Mouse (Mus musculus) ES-E14 (cell line): Measurements from ENCODE around the gene Pdcd2. TPM values are rescaled to one million over a fixed set of nuclear protein-coding genes. Genes with fewer than 3 reads are reported as not detected.

ENCODE experiments used
- DNase-seq: peaks from one replicate; pipeline ENCODE4 v3.0.0-alpha.2; 2013; ENCODE audit warnings: low read depth, low spot score
- H3K27ac ChIP-seq: 2 replicates; pipeline ENCODE4 v1.5.1; 2012; ENCODE audit warnings: low read depth, mild to moderate bottlenecking, low read length, moderate library complexity, mixed read lengths; ENCODE audit not compliant: poor library complexity, insufficient read depth, severe bottlenecking
- H3K36me3 ChIP-seq: 2 replicates; pipeline ENCODE4 v1.6.1; 2012; ENCODE audit warnings: mild to moderate bottlenecking, low read length, moderate library complexity, mixed read lengths; ENCODE audit not compliant: control insufficient read depth, poor library complexity, insufficient read depth, severe bottlenecking
- H3K4me1 ChIP-seq, 2 experiments: fragments of 150-350 bp in 1 of 2; sonication (generic) in 1 of 2; 2 replicates each; pipeline ENCODE4 v1.6.1; 2012; ENCODE audit warnings: low read length in 2 of 2, mild to moderate bottlenecking in 1 of 2, mixed read lengths in 1 of 2; ENCODE audit not compliant: control insufficient read depth in 2 of 2, insufficient read depth in 2 of 2, poor library complexity in 1 of 2
- H3K4me3 ChIP-seq, 2 experiments: fragments of 150-350 bp in 1 of 2; sonication (generic) in 1 of 2; 2 replicates each; pipeline ENCODE4 v1.5.1; 2012; ENCODE audit warnings: low read length in 2 of 2, low read depth in 1 of 2, mild to moderate bottlenecking in 1 of 2, mixed read lengths in 1 of 2; ENCODE audit not compliant: insufficient read depth in 1 of 2, poor library complexity in 1 of 2, severe bottlenecking in 1 of 2
- H3K9ac ChIP-seq: 2 replicates; pipeline ENCODE4 v1.6.1; 2012; ENCODE audit warnings: low read depth, mild to moderate bottlenecking, low read length, mixed read lengths; ENCODE audit not compliant: poor library complexity, insufficient read depth, severe bottlenecking
- H3K9me3 ChIP-seq: fragments of 150-350 bp; sonication (generic); 2 replicates; pipeline ENCODE4 v1.6.1; 2012; ENCODE audit warnings: low read depth, mild to moderate bottlenecking, low read length; ENCODE audit not compliant: control insufficient read depth, insufficient read depth
- CHD2 ChIP-seq: IDR thresholded peaks from 2 replicates; pipeline ENCODE4 v1.6.1; 2014; ENCODE audit warnings: mild to moderate bottlenecking, low read depth, low read length, inconsistent platforms
- HCFC1 ChIP-seq: IDR thresholded peaks from 2 replicates; pipeline ENCODE4 v1.6.1; 2012; ENCODE audit warnings: low read length, inconsistent platforms, borderline replicate concordance; ENCODE audit not compliant: insufficient read depth
- MAFK ChIP-seq: IDR thresholded peaks from 2 replicates; pipeline ENCODE4 v1.6.1; 2014; ENCODE audit warnings: mild to moderate bottlenecking, low read depth, low read length, inconsistent platforms; ENCODE audit not compliant: insufficient read depth
- ZC3H11A ChIP-seq: IDR thresholded peaks from 2 replicates; pipeline ENCODE4 v1.6.1; 2012; ENCODE audit warnings: low read depth, mild to moderate bottlenecking, inconsistent platforms, low read length, borderline replicate concordance
- ZNF384 ChIP-seq: IDR thresholded peaks from 2 replicates; pipeline ENCODE4 v1.6.1; 2012; ENCODE audit warnings: low read depth, low read length, inconsistent platforms
- in situ Hi-C, 2 experiments: fragments of 600-800 bp; cut with MboI; formaldehyde crosslinking; loops; one replicate each; pipeline ENCODE4 v1.15.1; 2025; ENCODE audit warnings: low sequenced_read_pairs in 2 of 2, inconsistent platforms in 1 of 2; ENCODE audit not compliant: unreplicated experiment in 2 of 2
- total RNA-seq: library from RNA; depleted of rRNA; stranded (reverse); fragments of 300-350 nt; gene quantifications from 2 replicates; pipeline ENCODE4 v1.2.3, GENCODE M21; 2012

Pdcd2 gene
- total RNA-seq, 1 experiment: 82.7 TPM

GRCm38 (mm10) chr17:15518186-15518585 lies 8.9 kb downstream of the Pdcd2 start:
- Histone ChIP-seq H3K27ac (no peak overlapping the region), H3K9me3 (no peaks in the 10 kb centered on the region), H3K4me3 (no peak overlapping the region), H3K36me3 (peaks cover 35% of the 10 kb centered on the region), H3K4me1 (no peaks in the 10 kb centered on the region), H3K9ac (no peak overlapping the region)
- in situ Hi-C loops: no loop called here
- TF ChIP-seq HCFC1 (no peak), CHD2 (no peak), ZNF384 (no peak), ZC3H11A (no peak), MAFK (no peak)
- DNase-seq: no peak

GRCm38 (mm10) chr17:15517776-15518175 lies 9.3 kb downstream of the Pdcd2 start:
- DNase-seq: no peak
- peaks cover 33% of the 10 kb centered on the region for H3K36me3 ChIP-seq
- H3K9ac ChIP-seq: no peak overlapping the region
- H3K27ac ChIP-seq: no peak overlapping the region
- in situ Hi-C loops: no loop called here
- H3K4me3 ChIP-seq: no peak overlapping the region
- TF ChIP-seq ZNF384 (no peak), CHD2 (no peak), MAFK (no peak), ZC3H11A (no peak)
- H3K9me3 ChIP-seq: no peaks in the 10 kb centered on the region
- H3K4me1 ChIP-seq: no peaks in the 10 kb centered on the region

GRCm38 (mm10) chr17:15510694-15511093 lies 16.4 kb downstream of the Pdcd2 start:
- no peak for DNase-seq
- no peak overlapping the region for H3K9ac ChIP-seq
- no peaks in the 10 kb centered on the region for H3K4me1 ChIP-seq
- in situ Hi-C loops: no loop called here
- H3K27ac ChIP-seq: no peak overlapping the region
- TF ChIP-seq HCFC1 (no peak), CHD2 (no peak), MAFK (no peak), ZC3H11A (no peak), ZNF384 (no peak)
- H3K4me3 ChIP-seq: no peak overlapping the region
- peaks cover 25% of the 10 kb centered on the region for H3K36me3 ChIP-seq
- H3K9me3 ChIP-seq: no peaks in the 10 kb centered on the region

- in situ Hi-C loops: no loop called here
- Histone ChIP-seq H3K4me1 (peaks cover 0 to 5% of the 10 kb centered on the region in 2 experiments; a peak in 2 of 4 replicates), H3K27ac (no peak within 1 kb of the TSS), H3K9ac (peak within 1 kb of the TSS; percentile 93), H3K36me3 (peaks cover 11% of the 10 kb centered on the region), H3K9me3 (no peaks in the 10 kb centered on the region), H3K4me3 (peak within 1 kb of the TSS; percentile 90 to 96)
- TF ChIP-seq HCFC1 (peak; percentile 90), MAFK (no peak), ZC3H11A (no peak), ZNF384 (no peak), CHD2 (peak; percentile 37; the same call in 1 of the 2 replicates)
- DNase-seq: peak; percentile 93
These were observed 27.3 kb downstream of the Pdcd2 start, which contains the start of the genes Psmb1 and Tbp for GRCm38 (mm10) chr17:15499656-15500394. TSS of gene Psmb1 (minus strand) at chr17:15499751. TSS of gene Tbp (plus strand) at chr17:15499888.
